Mouse (Mus musculus): Measurements from ENCODE around the gene Psmd9.

Psmd9 gene

DNA sequence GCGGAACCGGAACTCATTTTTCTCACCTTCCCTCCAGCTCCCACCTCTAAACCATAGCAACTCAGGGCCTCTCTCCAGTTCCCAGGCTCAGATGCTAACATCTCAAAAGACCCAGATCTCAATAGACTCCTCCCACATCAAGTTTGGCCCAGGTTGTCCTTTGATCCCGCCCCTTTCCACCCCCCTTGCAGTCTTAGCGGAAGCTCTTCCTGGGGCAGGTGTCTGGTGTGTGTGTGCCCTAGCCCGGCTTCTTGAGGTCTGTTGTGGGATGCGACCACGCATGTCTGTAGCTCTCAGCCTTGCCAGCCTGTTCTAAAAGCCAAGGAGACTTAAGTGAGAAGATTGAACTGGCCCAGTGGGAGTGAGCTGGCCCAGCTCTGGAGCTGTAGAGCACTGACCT lies 18.6 kb upstream of the Psmd9 start:
- DNase-seq (ENCODE audit: low read depth): no peak

GRCm38 (mm10) chr5:123151077-123151476 lies 18.1 kb upstream of the Psmd9 start:
- DNase-seq (ENCODE audit: low read depth): no peak

DNA sequence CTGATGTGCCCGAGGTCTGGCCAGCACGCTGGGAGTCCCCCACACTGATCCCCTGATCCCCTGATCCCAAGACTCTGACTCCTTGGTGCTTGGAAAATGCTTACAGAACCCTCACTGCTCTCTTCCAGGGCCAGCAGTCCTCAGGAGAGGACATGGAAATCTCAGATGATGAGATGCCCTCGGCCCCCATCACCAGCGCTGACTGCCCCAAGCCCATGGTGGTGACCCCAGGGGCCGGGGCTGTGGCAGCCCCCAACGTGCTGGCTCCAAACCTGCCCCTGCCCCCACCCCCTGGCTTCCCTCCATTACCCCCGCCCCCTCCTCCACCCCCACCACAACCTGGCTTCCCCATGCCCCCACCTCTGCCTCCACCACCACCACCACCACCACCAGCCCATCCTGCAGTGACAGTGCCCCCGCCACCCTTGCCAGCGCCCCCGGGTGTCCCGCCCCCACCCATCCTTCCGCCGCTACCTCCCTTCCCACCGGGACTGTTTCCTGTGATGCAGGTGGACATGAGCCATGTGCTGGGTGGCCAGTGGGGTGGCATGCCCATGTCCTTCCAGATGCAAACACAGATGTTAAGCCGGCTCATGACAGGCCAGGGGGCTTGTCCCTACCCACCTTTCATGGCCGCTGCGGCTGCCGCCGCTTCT lies 17.4 kb upstream of the Psmd9 start:
- DNase-seq (ENCODE audit: low read depth): no peak

- DNase-seq (ENCODE audit: low read depth): no peak
Measured at GRCm38 (mm10) chr5:123152901-123153300, 16.3 kb upstream of the Psmd9 start.

DNA sequence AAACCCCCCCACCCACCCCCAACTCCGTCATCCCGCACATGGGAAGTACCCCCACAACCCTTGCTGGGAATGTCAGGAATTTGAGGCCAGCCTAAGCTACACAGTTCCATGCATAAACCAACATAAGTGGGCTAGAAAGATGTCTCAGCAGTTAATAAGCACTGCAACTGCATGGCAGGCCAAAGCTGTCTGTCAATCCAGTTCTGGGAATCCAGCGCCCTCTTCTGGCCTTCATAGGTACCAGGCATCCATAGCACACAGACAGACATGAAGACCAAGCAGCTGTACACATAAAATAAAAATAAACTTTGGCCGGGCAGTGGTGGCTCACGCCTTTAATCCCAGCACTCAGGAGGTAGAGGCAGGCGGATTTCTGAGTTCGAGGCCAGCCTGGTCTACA lies 13.8 kb upstream of the Psmd9 start:
- DNase-seq (ENCODE audit: low read depth): no peak

DNA sequence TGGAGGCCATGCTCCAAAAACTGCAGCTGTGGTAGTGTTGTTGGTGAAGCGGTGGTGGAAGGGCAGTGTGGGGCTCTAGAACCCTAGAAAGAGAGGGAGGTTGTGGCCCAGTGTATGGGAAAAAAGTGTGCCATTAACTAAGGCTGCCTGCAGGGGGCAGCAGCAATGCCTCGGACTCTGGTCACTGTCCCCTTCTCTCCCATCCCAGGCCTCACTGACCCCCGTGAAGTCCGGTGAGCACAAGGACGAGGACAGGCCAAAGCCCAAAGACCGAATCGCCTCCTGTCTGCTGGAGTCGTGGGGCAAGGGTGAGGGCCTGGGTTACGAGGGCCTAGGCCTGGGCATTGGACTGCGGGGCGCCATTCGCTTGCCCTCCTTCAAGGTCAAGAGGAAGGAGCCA lies 12.4 kb upstream of the Psmd9 start:
- no peak for DNase-seq (ENCODE audit: low read depth)

DNA sequence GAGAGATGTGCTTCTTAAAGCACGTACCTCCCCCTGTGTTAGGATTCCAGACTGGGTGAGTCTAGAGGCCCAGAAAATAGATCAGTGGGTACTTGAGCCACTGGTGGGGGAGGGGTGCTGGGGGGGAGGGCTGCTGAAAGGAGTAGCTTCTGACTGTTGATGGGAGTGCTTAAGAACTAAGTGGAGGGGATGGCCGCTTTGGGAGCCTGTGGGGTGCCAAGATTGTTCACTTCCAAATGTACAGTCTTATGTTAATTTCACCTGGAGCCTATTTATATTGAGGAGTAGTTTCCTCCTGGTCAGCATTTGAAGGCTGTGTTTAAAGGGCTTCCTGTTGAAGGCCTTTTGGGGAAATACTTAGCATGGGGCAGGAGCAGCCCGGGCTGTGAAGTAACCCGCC lies 11.2 kb upstream of the Psmd9 start:
- no peak for DNase-seq (ENCODE audit: low read depth)

GRCm38 (mm10) chr5:123159446-123159845 lies 9.8 kb upstream of the Psmd9 start:
- DNase-seq (ENCODE audit: low read depth): no peak

DNA sequence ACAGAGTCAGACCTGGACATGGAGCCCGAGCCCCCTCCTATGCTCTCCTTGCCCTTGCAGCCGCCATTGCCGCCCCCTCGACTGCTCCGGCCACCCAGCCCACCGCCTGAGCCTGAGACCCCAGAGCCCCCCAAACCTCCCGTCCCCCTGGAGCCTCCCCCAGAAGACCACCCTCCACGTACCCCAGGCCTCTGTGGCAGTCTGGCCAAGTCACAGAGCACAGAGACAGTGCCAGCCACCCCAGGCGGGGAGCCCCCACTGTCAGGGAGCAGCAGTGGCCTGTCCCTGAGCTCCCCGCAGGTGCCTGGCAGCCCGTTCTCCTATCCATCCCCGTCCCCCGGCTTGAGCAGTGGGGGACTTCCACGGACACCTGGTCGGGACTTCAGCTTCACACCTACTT lies 9.3 kb upstream of the Psmd9 start:
- no peak for DNase-seq (ENCODE audit: low read depth)

GRCm38 (mm10) chr5:123160341-123160740 lies 8.9 kb upstream of the Psmd9 start:
- no peak for DNase-seq (ENCODE audit: low read depth)

- DNase-seq (ENCODE audit: low read depth): no peak
Measured at GRCm38 (mm10) chr5:123162942-123163341, 6.3 kb upstream of the Psmd9 start.

GRCm38 (mm10) chr5:123166437-123166836 lies 2.8 kb upstream of the Psmd9 start:
- no peak for DNase-seq (ENCODE audit: low read depth)

- no peak for DNase-seq (ENCODE audit: low read depth)
Measured at GRCm38 (mm10) chr5:123167591-123167990, 1.6 kb upstream of the Psmd9 start.

DNA sequence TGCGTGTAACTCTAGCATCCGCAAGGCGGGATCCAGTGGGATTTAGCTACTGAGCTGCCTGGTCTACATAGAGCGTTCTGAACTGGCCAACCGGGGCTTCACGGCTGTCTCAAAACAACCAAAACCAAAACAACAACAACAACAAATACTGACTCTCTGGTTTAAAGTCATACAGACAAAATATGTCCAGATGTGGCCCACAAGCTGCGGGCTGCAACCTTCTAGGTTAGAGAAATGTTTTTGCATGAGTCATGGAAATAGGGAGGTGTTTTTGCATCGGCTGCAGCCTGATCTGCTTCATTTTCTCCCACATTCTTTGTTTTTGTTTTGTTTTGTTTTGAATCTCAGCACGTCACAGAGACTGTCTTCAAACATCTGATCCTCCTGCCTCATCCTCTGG lies 1.2 kb downstream of the Psmd9 start:
- DNase-seq (ENCODE audit: low read depth): no peak

- DNase-seq (ENCODE audit: low read depth): peak; percentile 73
Measured at GRCm38 (mm10) chr5:123171646-123172350, 2.6 kb downstream of the Psmd9 start.

DNA sequence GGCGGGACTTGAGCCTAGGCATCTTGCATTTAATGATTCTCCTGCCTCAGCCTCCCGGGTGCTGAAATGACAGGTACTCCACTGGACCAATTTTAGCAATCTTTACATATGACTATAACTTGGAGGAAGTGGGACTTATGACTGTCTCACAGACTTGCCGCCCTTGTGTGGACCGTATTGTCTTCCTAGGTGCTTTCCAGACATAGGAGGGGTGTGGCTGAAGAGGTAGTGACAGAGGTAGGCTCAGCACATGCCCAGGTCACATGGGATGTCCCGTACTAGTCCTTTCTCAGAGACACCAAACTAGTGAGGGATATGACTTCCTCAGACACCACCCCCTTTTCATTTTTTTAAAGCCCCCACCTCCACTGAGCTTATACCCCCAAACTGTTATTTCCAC lies 9.6 kb downstream of the Psmd9 start:
- DNase-seq (ENCODE audit: low read depth): no peak

DNA sequence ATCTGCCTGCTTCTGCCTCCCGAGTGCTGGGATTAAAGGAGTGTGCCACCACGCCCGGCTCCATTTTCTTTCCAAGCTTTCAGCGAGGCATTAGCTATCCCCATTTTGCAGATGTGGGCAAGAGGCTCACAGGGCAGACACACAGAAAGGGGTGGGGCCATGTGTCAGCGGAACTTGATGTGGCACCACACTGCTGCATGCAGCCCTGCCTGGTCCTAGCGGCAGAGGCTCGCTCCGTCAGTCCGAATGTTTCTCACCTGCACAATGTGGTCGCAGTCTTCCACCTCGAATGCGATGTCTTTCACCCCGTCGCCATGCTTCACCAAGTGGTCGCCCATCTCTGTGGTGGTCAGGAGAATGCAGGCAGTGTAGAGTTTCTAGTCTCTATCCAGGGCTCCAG lies 11.2 kb downstream of the Psmd9 start:
- no peak for DNase-seq (ENCODE audit: low read depth)

DNA sequence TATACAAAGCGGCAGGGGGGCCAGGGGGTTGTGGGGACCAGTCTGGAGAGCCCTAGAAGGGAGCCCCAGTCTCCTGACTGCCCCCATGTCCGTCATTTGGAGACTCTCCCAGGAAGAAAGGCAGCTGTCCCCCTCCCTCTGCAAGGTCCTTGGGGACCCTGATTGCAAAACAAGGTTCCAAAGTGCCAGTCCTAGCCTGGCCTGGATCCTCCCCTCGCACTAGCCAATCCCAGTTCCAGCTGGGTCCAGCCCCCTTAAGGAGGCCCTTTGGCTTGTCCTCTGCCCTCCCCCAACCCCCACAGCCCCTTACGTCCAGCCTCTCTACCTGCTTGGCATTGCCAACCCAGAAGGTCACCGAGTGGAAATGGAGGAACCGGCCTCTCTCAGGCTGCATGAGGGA lies 12.3 kb downstream of the Psmd9 start:
- no peak for DNase-seq (ENCODE audit: low read depth)

GRCm38 (mm10) chr5:123182651-123183050 lies 13.4 kb downstream of the Psmd9 start, which contains the start of gene Hpd:
Gene Hpd (minus strand): TSS chr5:123182727.
- no peak for DNase-seq (ENCODE audit: low read depth)

- no peak for DNase-seq (ENCODE audit: low read depth)
Measured at GRCm38 (mm10) chr5:123185966-123186365, 16.8 kb downstream of the Psmd9 start.

GRCm38 (mm10) chr5:123187306-123187705 lies 18.1 kb downstream of the Psmd9 start:
- no peak for DNase-seq (ENCODE audit: low read depth)

DNA sequence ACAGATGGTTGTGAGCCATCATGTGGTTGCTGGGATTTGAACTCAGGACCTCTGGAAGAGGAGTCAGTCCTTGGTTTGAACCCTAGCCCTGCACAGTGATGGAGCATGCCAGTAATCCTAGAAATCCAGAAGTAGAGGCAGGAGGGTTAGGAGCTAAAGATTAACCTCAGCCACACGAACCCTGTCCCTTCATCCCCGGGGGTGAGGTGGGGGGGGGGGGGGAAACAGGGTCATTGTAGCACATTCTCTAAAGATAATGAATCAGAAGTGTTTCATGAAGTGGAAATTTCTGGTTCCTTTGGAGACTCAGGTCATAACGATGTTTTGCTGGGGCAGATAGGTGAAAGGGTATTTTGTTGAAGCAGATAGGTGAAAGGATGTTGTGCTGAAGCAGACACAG lies 21.7 kb downstream of the Psmd9 start:
- no peak for DNase-seq (ENCODE audit: low read depth)

GRCm38 (mm10) chr5:123191427-123191826 lies 22.2 kb downstream of the Psmd9 start:
- DNase-seq (ENCODE audit: low read depth): no peak

- DNase-seq (ENCODE audit: low read depth): no peak
Measured at GRCm38 (mm10) chr5:123192606-123193150, 23.5 kb downstream of the Psmd9 start.
